Mouse (Mus musculus) G1E (cell line): ENCODE results near the gene Insyn1.

Source experiments
- CTCF ChIP-seq: IDR thresholded peaks from 2 replicates; pipeline ENCODE4 v1.5.1; 2012; ENCODE audit warnings: low read depth, low read length, inconsistent platforms, mixed read lengths
- POLR2AphosphoS5 ChIP-seq: IDR thresholded peaks from 2 replicates; pipeline ENCODE4 v1.6.1; 2012; ENCODE audit warnings: low read depth, low read length, inconsistent platforms; ENCODE audit not compliant: insufficient replicate concordance

- TF ChIP-seq CTCF, result no peak
- no peak for TF ChIP-seq POLR2AphosphoS5
These were observed 58.4 kb downstream of the Insyn1 start for GRCm38 (mm10) chr9:58546630-58547360.
